Mouse (Mus musculus): ENCODE data around the gene Hsd11b2.
"Not testable (repeated sequence)": the region's sequence is repeated elsewhere in the genome, so short reads cannot be mapped to it uniquely, and the experiment has no call there.

Hsd11b2 gene

GRCm38 (mm10) chr8:105562863-105563262, 44.3 kb downstream of the Hsd11b2 start:
- no peak for DNase-seq (ENCODE audit: low read depth, low spot score)

- DNase-seq (ENCODE audit: low read depth, low spot score), result no peak
These were observed 45.3 kb downstream of the Hsd11b2 start for GRCm38 (mm10) chr8:105563871-105564270.

- DNase-seq (ENCODE audit: low read depth, low spot score), result not testable (repeated sequence)
These were observed 46.1 kb downstream of the Hsd11b2 start for GRCm38 (mm10) chr8:105564573-105565229.

GRCm38 (mm10) chr8:105565401-105565881, 46.9 kb downstream of the Hsd11b2 start:
- no peak for DNase-seq (ENCODE audit: low read depth, low spot score)

- DNase-seq (ENCODE audit: low read depth, low spot score), result peak; percentile 97
These were observed 47.6 kb downstream of the Hsd11b2 start, which contains the start of gene Atp6v0d1 for GRCm38 (mm10) chr8:105565952-105566702. Gene Atp6v0d1, minus strand, starts transcription at chr8:105566047.

- DNase-seq (ENCODE audit: low read depth, low spot score), result no peak
These were observed 48.4 kb downstream of the Hsd11b2 start for GRCm38 (mm10) chr8:105566703-105567595.

- no peak for DNase-seq (ENCODE audit: low read depth, low spot score)
These were observed 53.3 kb downstream of the Hsd11b2 start for GRCm38 (mm10) chr8:105571810-105572209.

- DNase-seq (ENCODE audit: low read depth, low spot score), result no peak
These were observed 54.9 kb downstream of the Hsd11b2 start for GRCm38 (mm10) chr8:105573427-105573826.
